ENCODE assay signal across 8 mouse cellular contexts in genomic region chr2:156722752-156723151, GRCm38 (mm10). TPM values are rescaled to one million over a fixed set of nuclear protein-coding genes. Genes with fewer than 3 reads are reported as not detected.
DNase-seq lines count a peak whose midpoint lies in the region; ATAC-seq and TF ChIP-seq lines count a peak whose summit lies in the region.

No protein-coding gene starts in this region.

- H3K36me3 ChIP-seq in CH12.LX (replicated peaks in 1 of 2; ENCODE audit: control insufficient read depth in 1 of 2, insufficient read depth in 1 of 2, low read length in 1 of 2), result peaks cover 0 to 13% of the 10 kb centered on the region in 2 experiments
- no peaks in the 10 kb centered on the region for H3K36me3 ChIP-seq in heart, embryonic 16.5 days (ENCODE audit: control insufficient read depth, insufficient read depth)
- no peaks in the 10 kb centered on the region for H3K36me3 ChIP-seq in liver, embryonic 14.5 days (replicated peaks; ENCODE audit: control insufficient read depth, insufficient read depth, low read depth)

- H3K27ac ChIP-seq in gastrocnemius, adult 2 months, result peak overlapping the region; percentile 90
- H3K27ac ChIP-seq in CH12.LX (ENCODE audit: insufficient read depth, low read depth), result no peak overlapping the region
- H3K27ac ChIP-seq in heart, embryonic 16.5 days (ENCODE audit: low read length), result no peak overlapping the region
- no peak overlapping the region for H3K27ac ChIP-seq in liver, embryonic 14.5 days

- intact Hi-C loops in gastrocnemius, adult 2 months (cut with DNase I), result loop anchor here (5.0 kb wide), 2 partner anchors 40 to 55 kb away; partner anchors contain the start of gene Myl9
- intact Hi-C loops in gastrocnemius, postnatal 36 days (cut with DNase I), result loop anchor here (5.0 to 10.0 kb wide), 2 partner anchors 40 to 142 kb away; partner anchors contain the start of gene Rab5if

- no peaks in the 10 kb centered on the region for H3K9me3 ChIP-seq in CH12.LX (replicated peaks; ENCODE audit: low read length)
- H3K9me3 ChIP-seq in heart, embryonic 16.5 days (replicated peaks; ENCODE audit: control insufficient read depth, low read length), result no peaks in the 10 kb centered on the region
- no peaks in the 10 kb centered on the region for H3K9me3 ChIP-seq in liver, embryonic 14.5 days (ENCODE audit: control insufficient read depth, low read length)

- peak overlapping the region; percentile 91 for H3K4me3 ChIP-seq in gastrocnemius, adult 2 months
- H3K4me3 ChIP-seq in CH12.LX (replicated peaks in 1 of 3; ENCODE audit: low read depth in 2 of 3, low read length in 2 of 3, poor library complexity in 1 of 3), result peak overlapping the region in 2 of 3 experiments; percentile 66 to 91
- H3K4me3 ChIP-seq in heart, embryonic 16.5 days (ENCODE audit: low read length), result peak overlapping the region; percentile 93
- no peak overlapping the region; a peak in 1 of 4 replicates for H3K4me3 ChIP-seq in liver, embryonic 14.5 days (ENCODE audit: insufficient read depth in 1 of 2, low read depth in 2 of 2, low read length in 2 of 2)

- no peaks in the 10 kb centered on the region for H3K79me2 ChIP-seq in CH12.LX (replicated peaks; ENCODE audit: control insufficient read depth, extremely low read depth, insufficient read depth, poor library complexity, severe bottlenecking)

- no peak for TF ChIP-seq POLR2A in CH12.LX (IDR thresholded peaks at IDR 0.05; ENCODE audit: low read depth, low read length)

- no peak for ATAC-seq in heart, embryonic 16.5 days (replicated peaks; ENCODE audit: extremely low read depth, insufficient read depth, low FRiP score)
- ATAC-seq in liver, embryonic 14.5 days (ENCODE audit: insufficient read depth), result no peak

- TF ChIP-seq EP300 in CH12.LX (IDR thresholded peaks at IDR 0.05; ENCODE audit: low read length), result no peak
- TF ChIP-seq EP300 in liver, embryonic 14.5 days (IDR thresholded peaks at IDR 0.05; ENCODE audit: low read depth), result no peak

- TF ChIP-seq CTCF in gastrocnemius, adult 2 months (IDR thresholded peaks at IDR 0.05), result no peak
- TF ChIP-seq CTCF in CH12.LX (conservative IDR thresholded peaks at IDR 0.05 in 1 of 2, IDR thresholded peaks at IDR 0.05 in 1 of 2; ENCODE audit: low read depth in 2 of 2, low read length in 2 of 2), result no peak
- TF ChIP-seq CTCF in liver, embryonic 14.5 days (IDR thresholded peaks at IDR 0.05; ENCODE audit: low read depth), result no peak

- TF ChIP-seq RAD21 in CH12.LX (IDR thresholded peaks at IDR 0.05; ENCODE audit: low read depth, low read length), result no peak

- no peak for DNase-seq in gastrocnemius, adult 2 months
- DNase-seq in gastrocnemius, adult 8-10 months (ENCODE audit: low spot score in 2 of 2), result no peak
- no peak for DNase-seq in CH12.LX (ENCODE audit: extremely low read depth)
- no peak for DNase-seq in liver, embryonic 14.5 days (ENCODE audit: low read depth in 3 of 3, low spot score in 3 of 3)
- no peak for DNase-seq in gastrocnemius, postnatal 36 days
- no peak for DNase-seq in frontal cortex, postnatal 25 days (ENCODE audit: low spot score in 2 of 2)
- DNase-seq in embryo, embryonic 10 days (ENCODE audit: low spot score), result no peak

- in situ Hi-C loops in CH12.LX (cut with MboI; ENCODE audit: low pct_ligation_motif_present, low pct_unique_long_range_greater_than_20kb, low sequenced_read_pairs), result loop anchor here (5.0 kb wide), 1 partner anchor 35 kb away; no protein-coding TSS in a partner anchor

- dilution Hi-C loops in CH12.LX (cut with MboI; ENCODE audit: extremely low pct_ligation_motif_present, extremely low pct_unique_long_range_greater_than_20kb, low sequenced_read_pairs), result no loop called here

- H3K27me3 ChIP-seq in CH12.LX (replicated peaks), result no peaks in the 10 kb centered on the region
- H3K27me3 ChIP-seq in heart, embryonic 16.5 days (ENCODE audit: control insufficient read depth, insufficient read depth, low read length), result no peaks in the 10 kb centered on the region
- H3K27me3 ChIP-seq in liver, embryonic 14.5 days (ENCODE audit: control insufficient read depth, insufficient read depth, low read length), result peaks cover 3% of the 10 kb centered on the region

- no peak overlapping the region for H3K4me2 ChIP-seq in CH12.LX (ENCODE audit: insufficient read depth, low read depth, poor library complexity, severe bottlenecking)
- peak overlapping the region; percentile 91 for H3K4me2 ChIP-seq in heart, embryonic 16.5 days (ENCODE audit: low read depth, low read length)
- peak overlapping the region; percentile 84 for H3K4me2 ChIP-seq in liver, embryonic 14.5 days (ENCODE audit: low read depth)

- peaks cover 3 to 65% of the 10 kb centered on the region in 2 experiments for H3K4me1 ChIP-seq in CH12.LX (ENCODE audit: control insufficient read depth in 1 of 2, insufficient read depth in 2 of 2)
- peaks cover 68% of the 10 kb centered on the region for H3K4me1 ChIP-seq in heart, embryonic 16.5 days (ENCODE audit: control insufficient read depth, insufficient read depth, low read length)
- peaks cover 0 to 27% of the 10 kb centered on the region in 2 experiments for H3K4me1 ChIP-seq in liver, embryonic 14.5 days (replicated peaks; ENCODE audit: control insufficient read depth in 2 of 2, insufficient read depth in 2 of 2, low read length in 1 of 2)

- WGBS in heart, embryonic 16.5 days, result 62% methylated on average over 5 of the region's 5 CpGs
- 62% methylated on average over 5 of the region's 5 CpGs for WGBS in liver, embryonic 14.5 days (ENCODE audit: insufficient replicate concordance)

- H3K9ac ChIP-seq in CH12.LX (ENCODE audit: insufficient read depth, low read depth), result no peak overlapping the region
- peak overlapping the region; percentile 95 for H3K9ac ChIP-seq in heart, embryonic 16.5 days (ENCODE audit: low read length)
- no peak overlapping the region for H3K9ac ChIP-seq in liver, embryonic 14.5 days (replicated peaks)

TF ChIP-seq in CH12.LX, 34 proteins besides CTCF, POLR2A, EP300 and RAD21:
- TF ChIP-seq POLR2AphosphoS2 (IDR thresholded peaks at IDR 0.05; ENCODE audit: low read depth, low read length), result no peak
- TF ChIP-seq IRF4 (IDR thresholded peaks at IDR 0.05; ENCODE audit: low read depth, low read length), result no peak

RNA-seq across cellular contexts. Expression of gene Myl9, which starts 52.5 kb away (rescaled TPM):
- total RNA-seq in gastrocnemius, adult 2 months (2021), result 10 to 100 TPM; 41.2 to 50.0 TPM
- total RNA-seq in gastrocnemius, adult 8-10 months (2022), result 10 to 100 TPM; 28.1 to 44.3 (median 31.9) TPM
- total RNA-seq in CH12.LX (2012; rRNA removed) (not detected in 2 replicates), CH12.LX (2014; rRNA removed) (not detected in 2 replicates)
- not detected in 2 replicates for polyA plus RNA-seq in CH12.LX (2012; ENCODE audit: insufficient read length, low read depth)
- polyA plus RNA-seq in heart, embryonic 16.5 days (2015; fragmentation: Nextera tagmentation; extraction: Ambion mirVana), result 1,725 and 1,731 TPM in 2 replicates
- 25.2 and 27.2 TPM in 2 replicates for polyA plus RNA-seq in liver, embryonic 14.5 days (2012; rRNA removed)
- 44.4 and 51.3 TPM in 2 replicates for polyA plus RNA-seq in liver, embryonic 14.5 days (2014; fragmentation: Nextera tagmentation; extraction: Ambion mirVana)
- total RNA-seq in gastrocnemius, postnatal 36 days (2021), result 10 to 100 TPM; 44.2 to 82.8 TPM

Comparison
In these comparisons a context has a peak if more than half of its experiments do, and no peak if none do; other contexts are left out.
1. H3K4me3 ChIP-seq: peak in gastrocnemius, adult 2 months (single experiment), CH12.LX (2 of 3) and heart, embryonic 16.5 days (single experiment); none in liver, embryonic 14.5 days (0 of 2).
2. RNA of gene Myl9, which starts 52.5 kb away (total RNA-seq): 44.2 to 82.8 TPM in gastrocnemius, postnatal 36 days, 41.2 to 50.0 TPM in gastrocnemius, adult 2 months and 28.1 to 44.3 TPM in gastrocnemius, adult 8-10 months; not detected in CH12.LX; every median in the first group is over 10 times any median in the second.